Mouse (Mus musculus) brain, embryonic 14.5 days (tissue): ENCODE data around the gene A630001G21Rik.

Source experiments
- CTCF ChIP-seq: fragments of 200-500 bp; IDR thresholded peaks from 2 replicates; pipeline ENCODE4 v1.5.1; 2012; ENCODE audit warnings: inconsistent platforms, mild to moderate bottlenecking, moderate library complexity, borderline replicate concordance; ENCODE audit not compliant: insufficient read depth, insufficient read length; ENCODE audit errors: extremely low read depth
- POLR2A ChIP-seq: fragments of 200-500 bp; IDR thresholded peaks from 2 replicates; pipeline ENCODE4 v1.6.1; 2012; ENCODE audit warnings: mild to moderate bottlenecking, inconsistent platforms, borderline replicate concordance; ENCODE audit not compliant: poor library complexity, insufficient read depth, insufficient read length, severe bottlenecking; ENCODE audit errors: extremely low read depth

DNA sequence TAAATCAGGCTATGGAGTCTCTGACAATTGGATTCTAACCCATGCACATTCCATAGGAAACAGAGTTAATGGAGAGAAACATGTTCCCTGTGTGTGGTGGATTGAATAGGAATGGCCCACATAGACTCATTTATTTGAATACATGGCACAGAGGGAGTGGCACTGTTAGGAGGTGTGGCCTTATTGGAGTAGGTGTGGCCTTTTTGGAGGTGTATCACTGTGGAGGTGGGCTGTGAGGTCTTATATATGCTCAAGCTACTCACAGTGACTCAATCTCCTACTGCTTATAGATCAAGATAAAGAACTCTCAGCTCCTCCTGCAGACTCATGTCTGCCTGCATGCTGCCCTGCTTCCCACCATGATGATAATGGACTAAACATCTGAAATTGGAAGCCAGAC lies 63.9 kb downstream of the A630001G21Rik start:
- TF ChIP-seq CTCF (no peak), POLR2A (no peak)
